Mouse (Mus musculus) T-cell, adult 2 months (primary cell): ENCODE measurements around the gene Ppt2.
A peak's percentile ranks its signal among the peaks of the same experiment; 100 is the strongest.

ENCODE experiments used
- DNase-seq: peaks from one replicate; pipeline ENCODE4 v3.0.0; 2022; ENCODE audit warnings: low spot score

The Ppt2 gene

DNA sequence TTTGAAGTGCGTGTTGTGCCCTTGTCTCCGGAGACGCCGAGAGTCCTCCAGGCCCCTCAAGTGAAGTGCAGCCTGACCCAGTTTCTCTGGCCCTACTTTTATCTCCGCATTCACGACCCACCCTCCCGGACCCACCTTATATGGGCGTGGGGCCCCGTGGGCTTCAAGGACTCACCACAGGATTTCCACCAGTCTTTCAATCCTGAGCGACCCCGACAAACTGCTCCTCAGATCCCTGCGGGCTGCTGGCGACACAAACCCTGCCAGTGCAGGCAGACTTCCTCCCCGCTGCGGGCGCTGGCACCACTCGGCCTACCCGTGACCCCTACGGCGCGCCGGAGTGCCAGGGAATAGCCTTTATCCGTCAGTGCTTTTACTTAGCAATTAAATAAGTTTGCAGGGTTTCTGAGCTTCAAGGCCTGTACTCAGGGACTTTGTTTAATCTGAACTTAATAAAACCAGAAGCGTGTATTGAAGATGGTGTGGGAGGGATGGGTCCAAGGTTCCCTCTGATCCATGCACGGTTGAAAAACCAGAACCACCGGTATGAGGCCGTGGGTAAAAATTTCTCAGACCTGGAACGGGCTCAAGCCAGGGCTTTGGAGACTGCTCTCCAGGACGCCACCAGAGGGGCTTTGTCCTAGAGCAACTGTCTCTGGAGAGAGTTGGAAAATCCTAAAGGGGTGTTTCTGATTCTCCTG lies at the start of gene Ppt2:
TSS of gene Ppt2 (minus strand) at position 568 of the 701 bp plus-strand sequence.
- DNase-seq: peak; percentile 21

DNA sequence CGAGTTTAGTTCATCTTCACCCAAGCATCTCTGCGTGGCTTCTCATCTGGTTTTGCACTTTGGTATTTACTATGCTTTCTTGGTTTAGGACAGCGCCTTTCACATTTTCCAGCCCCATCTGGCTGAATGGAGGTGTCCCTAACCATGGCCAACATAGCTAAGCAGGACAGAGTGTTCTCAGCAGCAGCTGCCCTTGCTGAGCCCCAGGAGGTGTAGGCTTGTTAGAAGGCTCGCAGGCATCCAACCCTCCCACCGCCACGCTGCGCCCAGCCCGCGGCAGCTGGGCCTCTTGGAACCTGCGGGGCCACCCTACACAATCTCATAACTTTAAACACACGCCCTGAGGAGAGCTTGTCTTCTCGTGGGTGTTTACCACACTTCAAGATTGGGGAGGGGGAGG lies 48.4 kb upstream of the Ppt2 start:
- no peak for DNase-seq

DNA sequence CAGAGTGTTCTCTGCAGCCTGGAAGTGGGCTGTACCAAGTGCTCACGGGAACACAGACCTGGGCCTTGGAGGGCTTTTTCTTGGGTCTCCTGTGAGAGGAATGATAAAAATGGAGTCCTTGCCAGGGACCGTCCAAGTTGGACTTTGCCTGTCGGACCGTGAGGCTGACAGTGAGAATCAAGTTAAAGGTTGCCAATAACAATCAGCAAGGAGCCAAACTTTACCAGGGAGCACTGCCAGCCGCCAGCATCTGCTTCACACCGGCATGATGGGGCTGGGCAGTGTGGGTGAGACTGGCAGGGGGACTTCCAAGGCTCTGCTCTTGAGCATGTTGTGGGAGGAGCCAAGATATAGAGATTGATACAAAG lies 47.8 kb upstream of the Ppt2 start:
- DNase-seq: no peak

DNA sequence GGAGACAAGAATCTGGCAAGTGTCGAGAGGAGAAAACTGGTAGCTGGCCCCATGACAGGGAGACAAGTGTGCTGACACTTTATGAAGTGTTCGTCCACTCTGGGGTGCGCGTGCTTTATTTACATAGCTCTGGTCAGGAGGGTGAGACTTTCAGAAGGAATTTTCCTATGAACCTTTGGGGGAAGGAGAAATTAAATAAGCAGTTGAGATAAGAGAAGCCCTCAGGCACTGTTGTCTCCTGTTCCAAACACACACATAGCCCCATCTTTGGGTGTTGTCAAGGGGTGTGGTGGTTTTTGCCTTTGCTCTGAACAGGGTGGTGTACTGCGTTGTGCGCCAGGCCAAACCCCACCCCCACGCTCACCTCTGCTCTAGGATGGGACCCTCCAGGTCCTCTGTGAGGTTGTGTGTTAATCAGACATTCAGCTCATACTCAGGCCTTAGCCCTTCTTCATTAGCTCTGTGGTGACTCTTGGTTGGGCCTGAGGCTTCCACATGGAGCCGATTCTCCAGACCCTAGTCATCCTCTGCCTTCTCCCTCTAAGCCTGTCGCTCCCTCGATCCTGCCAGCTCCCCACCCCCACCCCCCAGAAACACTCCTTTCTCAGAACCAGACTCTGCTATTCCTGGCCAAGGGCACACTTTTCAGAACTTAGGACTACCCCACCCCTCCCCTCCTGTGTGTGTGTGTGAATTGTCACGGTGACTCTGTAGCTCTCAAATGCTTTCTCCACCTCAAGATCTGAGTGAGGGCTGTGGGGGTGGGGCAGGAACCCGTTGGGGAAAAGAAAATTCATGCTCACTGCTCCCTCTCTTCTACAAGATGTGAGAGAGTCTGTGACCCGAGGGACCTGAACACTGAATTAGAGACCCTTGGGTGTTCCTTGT lies 47.1 kb upstream of the Ppt2 start:
- no peak for DNase-seq

DNA sequence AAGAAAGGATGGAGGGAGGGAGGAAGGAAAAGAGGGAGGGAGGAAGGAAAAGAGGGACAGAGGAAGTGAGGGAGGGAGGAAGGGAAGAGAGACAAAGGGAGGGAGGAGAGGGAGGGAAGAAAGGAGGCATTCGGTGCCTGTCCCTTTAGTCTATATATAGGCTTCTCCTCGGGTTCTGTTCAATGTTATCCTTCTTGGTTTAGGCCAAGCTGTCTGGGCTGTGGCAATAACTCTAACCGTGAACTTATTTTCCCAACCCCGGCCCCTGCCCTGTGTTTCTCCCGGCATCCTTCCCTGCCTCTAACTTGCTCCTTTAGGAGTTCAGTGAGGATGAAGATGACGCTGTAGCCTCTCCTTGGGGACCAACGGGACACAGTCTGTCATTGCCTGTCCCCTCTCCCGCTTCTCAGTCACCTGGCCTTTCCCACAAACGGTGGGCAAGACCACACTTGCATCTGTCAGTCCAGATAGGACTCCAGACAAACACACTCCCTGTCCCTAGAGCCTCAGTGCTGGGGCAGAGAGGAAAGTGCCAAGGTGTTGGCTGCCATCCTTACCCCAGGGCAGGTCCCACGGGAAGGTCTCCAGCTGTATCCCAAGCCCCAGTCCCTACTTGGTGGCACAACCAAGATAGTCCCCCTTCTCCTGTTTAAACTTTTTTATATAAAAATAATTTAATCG lies 46.4 kb upstream of the Ppt2 start:
- DNase-seq: no peak

DNA sequence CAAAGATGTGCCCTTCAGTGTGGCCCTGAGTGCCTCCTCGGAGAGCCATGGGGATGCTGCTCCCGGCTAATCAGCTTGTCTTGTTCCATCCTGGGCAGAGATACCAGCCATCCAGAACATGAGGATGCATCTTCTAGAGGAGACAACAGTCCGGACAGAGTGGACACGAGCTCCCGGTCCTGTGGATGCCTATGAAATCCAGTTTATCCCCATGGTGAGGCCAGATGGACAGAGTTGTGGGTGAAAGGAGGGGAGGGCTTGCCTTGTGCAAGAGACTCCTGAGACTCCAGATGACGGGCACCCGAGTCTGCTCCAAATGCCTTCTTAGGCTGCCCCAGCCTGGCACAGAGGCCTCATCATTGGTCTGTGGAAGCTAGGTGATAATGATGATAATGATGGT lies 44.8 kb upstream of the Ppt2 start:
- no peak for DNase-seq

DNA sequence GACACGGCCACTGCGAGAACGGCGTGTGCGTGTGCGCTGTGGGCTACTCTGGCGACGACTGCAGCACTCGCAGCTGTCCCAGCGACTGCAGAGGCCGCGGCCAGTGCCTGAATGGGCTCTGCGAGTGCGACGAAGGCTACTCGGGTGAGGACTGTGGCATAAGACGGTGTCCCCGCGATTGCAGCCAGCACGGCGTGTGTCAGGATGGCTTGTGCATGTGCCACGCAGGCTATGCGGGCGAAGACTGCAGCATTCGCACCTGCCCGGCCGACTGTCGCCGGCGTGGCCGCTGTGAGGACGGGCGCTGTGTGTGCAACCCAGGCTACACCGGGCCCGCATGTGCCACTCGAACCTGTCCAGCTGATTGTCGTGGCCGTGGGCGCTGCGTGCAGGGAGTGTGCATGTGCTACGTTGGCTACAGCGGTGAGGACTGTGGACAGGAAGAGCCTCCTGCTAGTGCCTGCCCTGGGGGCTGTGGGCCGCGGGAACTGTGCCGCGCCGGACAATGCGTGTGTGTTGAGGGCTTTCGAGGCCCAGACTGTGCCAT lies 44.0 kb upstream of the Ppt2 start:
- DNase-seq: no peak

DNA sequence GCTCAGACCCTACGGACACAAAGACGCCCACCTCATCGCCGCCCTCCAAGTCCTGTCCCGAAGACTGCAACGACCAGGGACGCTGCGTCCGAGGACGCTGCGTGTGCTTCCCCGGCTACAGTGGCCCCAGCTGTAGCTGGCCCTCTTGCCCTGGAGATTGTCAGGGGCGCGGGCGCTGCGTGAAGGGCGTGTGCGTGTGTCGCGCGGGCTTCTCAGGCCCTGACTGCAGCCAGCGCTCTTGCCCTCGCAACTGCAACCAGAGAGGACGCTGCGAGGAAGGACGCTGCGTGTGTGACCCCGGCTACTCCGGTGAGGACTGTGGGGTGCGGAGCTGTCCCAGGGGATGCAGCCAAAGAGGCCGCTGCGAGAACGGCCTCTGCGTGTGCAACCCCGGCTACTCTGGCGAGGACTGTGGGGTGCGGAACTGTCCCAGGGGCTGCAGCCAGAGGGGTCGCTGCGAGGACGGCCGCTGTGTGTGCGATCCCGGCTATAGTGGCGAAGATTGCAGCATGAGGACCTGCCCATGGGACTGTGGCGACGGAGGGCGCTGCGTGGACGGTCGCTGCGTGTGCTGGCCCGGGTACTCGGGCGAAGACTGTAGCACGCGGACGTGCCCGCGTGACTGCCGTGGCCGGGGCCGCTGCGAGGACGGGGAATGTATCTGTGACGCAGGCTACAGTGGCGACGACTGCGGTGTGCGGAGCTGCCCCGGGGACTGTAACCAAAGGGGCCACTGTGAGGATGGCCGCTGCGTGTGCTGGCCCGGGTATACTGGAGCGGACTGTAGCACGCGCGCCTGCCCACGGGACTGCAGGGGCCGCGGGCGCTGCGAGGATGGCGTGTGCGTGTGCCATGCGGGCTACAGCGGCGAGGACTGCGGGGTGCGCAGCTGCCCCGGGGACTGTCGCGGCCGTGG lies 43.1 kb upstream of the Ppt2 start:
- no peak for DNase-seq

DNA sequence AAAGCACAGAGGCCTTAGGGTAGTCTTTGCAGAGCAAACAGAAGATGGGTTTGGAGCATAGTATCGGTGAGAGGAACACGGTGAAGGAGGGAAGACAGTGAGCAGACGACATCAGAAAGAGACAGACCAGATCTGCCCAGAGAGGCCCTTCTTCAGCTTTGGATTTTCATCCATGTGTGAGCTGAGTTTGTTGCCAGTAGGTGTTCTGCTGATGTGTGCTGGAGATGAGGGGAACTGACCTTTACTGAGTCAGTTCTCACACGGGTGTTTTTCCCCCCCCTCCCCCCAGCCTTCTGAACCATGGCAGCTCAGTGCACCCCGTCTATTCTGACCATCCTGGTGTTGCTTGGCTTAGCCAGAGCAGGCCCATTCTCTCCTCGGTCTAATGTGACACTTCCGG lies 41.9 kb upstream of the Ppt2 start, which contains the start of gene Tnxb:
TSS of gene Tnxb (plus strand) at position 301 of the 400 bp plus-strand sequence.
- DNase-seq: no peak

DNA sequence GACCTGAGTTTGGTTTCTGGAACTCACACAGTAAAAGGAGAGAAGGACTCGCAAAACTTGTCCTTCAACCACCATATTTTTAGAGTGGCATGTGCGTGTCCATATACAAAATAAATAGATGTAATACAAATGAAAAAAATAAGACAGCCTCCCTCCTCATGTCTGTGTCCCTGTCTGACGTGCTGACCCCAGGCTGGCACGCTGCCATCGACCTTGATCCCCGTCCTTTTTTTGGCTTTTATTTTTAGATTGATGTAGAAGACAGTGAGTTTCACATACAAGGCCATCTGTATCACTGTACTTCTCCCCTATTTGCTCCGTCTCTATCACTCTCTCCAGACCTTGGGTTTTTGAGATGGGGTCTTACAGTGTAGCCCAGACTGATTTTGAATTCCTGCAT lies 36.2 kb upstream of the Ppt2 start:
- no peak for DNase-seq

DNA sequence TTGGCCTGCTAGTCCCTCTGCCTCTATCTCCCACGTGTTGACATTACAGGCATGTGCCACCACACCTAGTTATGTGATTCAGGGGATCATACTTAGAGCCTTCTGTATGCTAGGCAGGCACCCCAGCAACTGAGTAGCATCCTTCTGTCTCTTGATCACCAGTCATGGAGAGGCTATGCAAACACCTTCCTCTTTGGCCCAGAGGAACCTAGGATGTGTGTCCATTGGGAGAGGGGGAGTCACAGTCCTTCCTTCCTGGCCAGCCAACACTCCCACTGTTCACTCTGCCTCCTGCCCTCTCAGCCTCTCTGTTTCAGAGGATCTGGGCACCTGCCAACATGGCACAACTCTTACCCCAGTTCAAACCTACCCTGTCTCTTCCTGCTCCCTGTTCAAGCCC lies 35.2 kb upstream of the Ppt2 start:
- no peak for DNase-seq

DNA sequence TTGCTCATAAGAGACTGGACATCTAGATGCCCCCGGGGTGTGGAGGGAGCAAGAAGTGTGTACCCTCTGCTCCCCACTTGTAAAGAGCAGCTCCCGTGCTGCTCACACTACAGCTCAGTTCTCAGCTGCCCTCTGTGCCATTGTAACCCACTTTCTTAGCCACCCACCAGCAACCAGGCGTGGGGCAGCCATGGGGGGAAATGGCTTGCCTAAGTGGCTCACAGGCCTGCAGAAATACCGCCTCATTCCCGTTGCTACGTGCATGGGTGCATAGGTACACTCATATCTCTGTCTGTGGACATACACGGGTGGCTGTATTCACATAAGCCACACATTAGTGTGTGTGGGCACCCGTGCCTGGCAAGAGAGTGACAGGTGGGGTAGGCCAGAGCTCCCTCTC lies 34.7 kb upstream of the Ppt2 start:
- no peak for DNase-seq

DNA sequence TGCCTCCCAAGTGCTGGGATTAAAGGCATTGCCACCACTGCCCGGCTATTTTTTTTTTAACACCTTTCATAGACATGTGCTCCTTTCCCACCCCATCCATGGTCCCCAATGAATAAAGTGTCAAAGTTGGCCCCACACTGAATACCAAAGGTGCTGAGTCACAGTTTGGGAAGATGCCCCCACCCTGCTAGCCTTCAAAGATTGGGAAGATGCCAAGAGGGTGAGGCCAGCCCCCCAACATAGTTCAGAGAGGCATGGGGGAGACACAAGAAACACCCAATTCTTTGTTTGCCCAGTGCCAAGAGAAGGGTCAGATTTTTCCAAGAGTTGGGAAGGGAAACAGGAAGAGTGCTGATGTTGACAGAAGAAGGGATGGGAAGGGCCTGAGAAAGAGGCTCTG lies 34.2 kb upstream of the Ppt2 start:
- no peak for DNase-seq

DNA sequence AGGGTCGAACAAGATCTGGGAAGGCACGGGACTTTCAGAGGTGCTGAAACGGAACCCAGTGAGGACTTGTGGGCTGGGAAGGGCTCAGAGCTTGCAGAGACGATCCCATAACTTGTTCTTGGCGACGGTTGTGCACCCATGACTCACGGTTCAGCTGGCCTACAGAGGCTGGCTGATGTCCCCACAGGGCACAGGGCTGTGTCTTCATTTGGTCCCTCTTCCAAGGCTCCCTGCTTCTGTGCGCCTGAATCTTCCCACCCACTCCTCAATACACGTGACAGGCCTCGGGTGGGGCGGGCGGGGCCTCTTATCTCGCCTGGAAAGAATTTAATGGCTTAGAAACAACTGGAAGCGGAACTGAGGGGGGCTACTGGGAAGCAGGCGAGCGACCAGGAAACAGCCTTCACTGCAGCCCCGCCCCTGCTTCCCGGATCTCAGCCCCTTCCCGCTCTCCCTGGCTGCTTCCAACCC lies 32.8 kb upstream of the Ppt2 start:
- DNase-seq: no peak

DNA sequence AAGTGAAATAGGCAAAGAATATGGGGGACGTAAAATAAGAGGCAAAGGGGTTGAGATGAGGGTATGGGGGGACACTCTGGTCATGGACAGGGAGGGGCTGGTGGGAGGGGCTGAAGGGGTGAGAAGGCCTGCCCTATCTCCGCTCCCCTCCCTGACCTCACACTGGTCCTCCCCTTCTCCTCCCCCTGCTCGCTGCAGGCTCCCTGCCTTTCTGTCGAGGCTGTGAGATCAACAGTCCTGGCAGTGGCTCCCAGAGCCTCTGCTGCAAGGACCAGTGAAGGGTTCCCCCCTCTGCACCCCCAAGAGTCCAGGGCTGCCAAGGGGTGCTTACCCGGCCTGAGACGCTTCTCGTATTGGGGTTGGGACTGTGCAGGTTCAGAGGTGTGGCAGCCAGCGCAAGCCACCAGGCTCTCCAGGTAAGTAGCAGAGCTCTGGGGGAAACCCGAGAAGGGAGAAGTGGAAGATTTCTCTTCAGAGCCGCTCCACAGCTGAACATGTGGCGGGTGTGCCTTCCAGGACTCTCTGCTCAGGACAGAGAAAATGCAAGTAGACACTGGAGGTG lies 32.0 kb upstream of the Ppt2 start:
- no peak for DNase-seq

DNA sequence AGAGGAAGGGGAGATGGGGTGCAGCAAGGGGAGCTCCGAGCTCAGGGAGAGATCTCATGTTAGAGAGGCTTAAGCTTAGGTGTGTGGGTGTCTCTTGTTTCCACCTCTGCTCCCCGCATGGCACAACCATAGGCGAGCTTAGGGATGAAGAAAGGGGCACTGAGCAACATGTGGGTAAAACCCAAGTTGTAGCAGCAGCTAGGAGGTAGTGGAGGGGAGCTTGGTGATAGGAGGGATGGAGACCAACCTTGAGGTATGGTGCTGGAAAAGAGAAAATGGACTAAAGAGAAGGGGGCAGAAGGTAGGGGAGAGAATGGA lies 31.5 kb upstream of the Ppt2 start:
- no peak for DNase-seq

DNA sequence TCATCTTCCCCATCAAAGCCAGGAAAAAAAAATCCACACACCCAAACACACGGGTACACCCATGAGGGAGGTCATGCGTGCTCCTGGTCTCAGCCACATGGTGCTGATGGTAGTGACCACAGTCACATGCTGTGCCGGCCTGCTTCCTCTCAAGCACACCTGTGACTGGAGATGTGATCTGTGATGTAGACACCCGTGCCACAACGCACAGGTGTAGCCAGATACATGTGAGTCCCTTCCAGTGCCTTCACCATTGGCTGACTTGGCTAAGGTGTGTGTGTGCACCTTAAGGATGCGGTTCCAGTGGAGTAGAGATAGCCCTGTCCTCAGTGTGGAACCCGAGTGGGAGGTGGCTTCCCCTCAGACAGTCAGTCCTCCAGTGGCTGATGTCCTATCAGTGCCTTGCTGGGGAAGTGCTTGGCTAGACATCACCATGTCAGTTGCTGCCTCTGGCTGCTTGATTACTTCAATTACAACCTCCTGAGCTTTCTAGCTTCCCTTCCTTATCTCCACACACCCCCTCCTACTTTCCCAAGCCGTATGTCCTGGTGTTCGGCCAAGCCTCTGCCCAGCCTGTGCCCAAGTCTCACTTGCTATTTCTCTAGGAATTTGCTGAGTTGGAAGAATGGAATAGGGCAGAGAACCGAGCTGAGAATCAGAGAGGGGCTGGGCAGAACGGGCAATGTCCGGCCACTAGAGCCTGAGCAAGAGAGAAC lies 31.0 kb upstream of the Ppt2 start:
- no peak for DNase-seq

DNA sequence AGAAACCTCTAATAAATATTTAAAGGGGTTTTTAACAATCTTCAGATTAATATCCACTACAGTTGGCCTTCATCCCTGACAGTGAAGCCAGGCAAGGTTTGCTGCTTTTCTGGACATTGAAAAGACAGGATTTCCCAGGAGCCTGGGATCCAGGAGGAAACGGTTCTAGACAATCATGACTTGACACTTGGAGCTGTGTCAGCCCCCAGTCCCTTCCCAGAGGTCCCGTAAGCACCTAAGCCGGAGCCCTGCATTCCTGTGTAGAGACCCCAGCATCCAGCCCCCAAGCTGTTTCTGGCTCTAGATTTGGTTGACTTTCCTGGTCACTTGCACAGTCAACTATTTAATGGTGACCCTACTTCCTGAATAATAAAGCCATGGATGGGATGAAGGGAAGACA lies 30.3 kb upstream of the Ppt2 start:
- DNase-seq: no peak

DNA sequence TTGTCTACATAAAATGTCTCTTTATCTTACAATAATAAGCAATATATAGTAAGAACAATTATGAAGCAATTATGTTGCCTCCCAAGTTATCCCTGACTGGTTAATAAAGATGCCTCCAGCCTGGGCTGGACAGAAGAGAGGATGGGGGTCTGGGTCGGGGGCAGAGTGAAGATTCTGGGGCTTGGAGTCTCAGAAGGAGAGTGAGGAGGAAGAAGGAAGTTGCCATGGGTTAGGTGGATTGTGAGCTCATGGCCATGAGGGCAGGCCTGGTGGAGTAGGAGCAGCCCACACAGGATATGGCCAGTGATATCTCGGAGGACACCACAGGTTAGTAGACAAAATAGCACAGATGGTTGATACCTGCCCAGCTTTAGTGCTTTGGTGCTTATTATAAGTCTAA lies 29.8 kb upstream of the Ppt2 start:
- DNase-seq: no peak

DNA sequence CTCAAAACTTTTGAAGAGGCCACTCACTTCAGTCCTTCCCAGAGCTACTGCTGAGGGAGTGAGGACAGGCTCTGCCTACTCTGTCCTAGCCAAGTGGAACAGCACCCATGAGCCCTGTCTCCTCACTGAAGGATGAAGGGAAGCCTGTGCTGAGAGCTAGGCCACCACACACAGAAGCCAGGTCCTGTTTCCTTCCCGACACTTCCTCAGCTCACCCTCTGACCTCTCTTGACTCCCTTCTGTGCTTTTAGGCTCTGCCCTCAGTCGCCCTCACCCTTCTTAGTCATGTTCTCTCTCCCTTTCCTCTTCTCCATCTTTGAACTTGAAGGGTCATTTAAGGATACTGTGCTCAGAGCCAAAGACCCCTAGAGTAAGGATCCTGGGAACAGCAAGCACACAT lies 29.0 kb upstream of the Ppt2 start:
- no peak for DNase-seq

DNA sequence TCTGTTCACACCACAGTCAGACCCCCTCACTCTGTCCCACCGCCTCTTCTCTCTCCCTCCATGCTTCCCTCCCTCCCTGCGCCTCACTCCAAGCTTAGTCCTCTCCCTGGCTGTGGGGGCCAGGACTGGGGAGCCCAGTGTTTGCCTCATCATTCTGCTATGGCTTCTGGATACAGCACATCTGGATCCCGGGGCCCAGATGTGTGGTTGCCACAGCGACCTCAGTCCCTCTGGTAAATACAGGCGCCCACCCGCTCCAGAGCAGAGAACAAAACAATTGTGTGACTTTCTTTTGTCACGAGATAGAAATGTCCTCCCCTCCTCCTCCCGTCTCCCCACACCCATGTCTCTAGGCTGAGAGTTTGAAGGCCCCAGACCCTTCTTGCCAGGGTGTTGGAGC lies 28.4 kb upstream of the Ppt2 start:
- DNase-seq: no peak
